Mouse (Mus musculus) adrenal gland (tissue): ENCODE measurements around the gene Axin2.

ENCODE experiments used
- intact Hi-C: fragments of 180-260 bp; cut with DNase I; formaldehyde crosslinking; loops from one replicate; pipeline ENCODE4 v1.15.1; 2025

Gene Axin2

GRCm38 (mm10) chr11:108928096-108928495 is 7.9 kb downstream of the Axin2 start:
- intact Hi-C loops, result loop anchor here (5.0 to 10.0 kb wide), 2 partner anchors 197 to 264 kb away; no protein-coding TSS in a partner anchor

- intact Hi-C loops, result loop anchor here (5.0 to 10.0 kb wide), 2 partner anchors 196 to 264 kb away; no protein-coding TSS in a partner anchor
Measured at GRCm38 (mm10) chr11:108928752-108929151, 8.6 kb downstream of the Axin2 start.

GRCm38 (mm10) chr11:108929176-108929575 is 9.0 kb downstream of the Axin2 start:
- intact Hi-C loops, result loop anchor here (5.0 to 10.0 kb wide), 2 partner anchors 196 to 263 kb away; no protein-coding TSS in a partner anchor

- intact Hi-C loops, result loop anchor here (5.0 to 10.0 kb wide), 2 partner anchors 195 to 263 kb away; no protein-coding TSS in a partner anchor
Measured at GRCm38 (mm10) chr11:108929700-108930099, 9.6 kb downstream of the Axin2 start.

- intact Hi-C loops, result no loop called here
Measured at GRCm38 (mm10) chr11:108930612-108931011, 10.5 kb downstream of the Axin2 start.

GRCm38 (mm10) chr11:108933835-108934234 is 13.7 kb downstream of the Axin2 start:
- intact Hi-C loops, result no loop called here

- intact Hi-C loops, result no loop called here
Measured at GRCm38 (mm10) chr11:108935128-108935868, 15.1 kb downstream of the Axin2 start.

- intact Hi-C loops, result no loop called here
Measured at GRCm38 (mm10) chr11:108936016-108936792, 16.1 kb downstream of the Axin2 start.

- intact Hi-C loops, result no loop called here
Measured at GRCm38 (mm10) chr11:108940655-108941412, 20.7 kb downstream of the Axin2 start.

GRCm38 (mm10) chr11:108941836-108942235 is 21.7 kb downstream of the Axin2 start:
- intact Hi-C loops, result no loop called here

- intact Hi-C loops, result no loop called here
Measured at GRCm38 (mm10) chr11:108943741-108944140, 23.6 kb downstream of the Axin2 start.

GRCm38 (mm10) chr11:108945666-108946065 is 25.5 kb downstream of the Axin2 start:
- intact Hi-C loops, result no loop called here

GRCm38 (mm10) chr11:108947425-108948184 is 27.5 kb downstream of the Axin2 start:
- intact Hi-C loops, result no loop called here

- intact Hi-C loops, result no loop called here
Measured at GRCm38 (mm10) chr11:108948501-108948900, 28.4 kb downstream of the Axin2 start.

GRCm38 (mm10) chr11:108948931-108949330 is 28.8 kb downstream of the Axin2 start:
- intact Hi-C loops, result no loop called here

- intact Hi-C loops, result no loop called here
Measured at GRCm38 (mm10) chr11:108952343-108952742, 32.2 kb downstream of the Axin2 start.

- intact Hi-C loops, result no loop called here
Measured at GRCm38 (mm10) chr11:108955943-108956342, 35.8 kb downstream of the Axin2 start.

- intact Hi-C loops, result no loop called here
Measured at GRCm38 (mm10) chr11:108958349-108958748, 38.2 kb downstream of the Axin2 start.

- intact Hi-C loops, result no loop called here
Measured at GRCm38 (mm10) chr11:108959196-108959595, 39.0 kb downstream of the Axin2 start.

- intact Hi-C loops, result no loop called here
Measured at GRCm38 (mm10) chr11:108961651-108962065, 41.5 kb downstream of the Axin2 start.
